Mouse (Mus musculus) urinary bladder, postnatal 4 days (tissue): ENCODE measurements at regions not wholly inside any gene's neighbourhood (a gene's known extent, or its start where the extent isn't known, plus 50 kb on each side); places are given as distances from the start of the nearest gene placed in this dataset.

Source experiments
- DNase-seq, 2 experiments: peaks; one replicate each; pipeline ENCODE4 v3.0.0; 2021 to 2022; ENCODE audit warnings: low spot score in 2 of 2

DNA sequence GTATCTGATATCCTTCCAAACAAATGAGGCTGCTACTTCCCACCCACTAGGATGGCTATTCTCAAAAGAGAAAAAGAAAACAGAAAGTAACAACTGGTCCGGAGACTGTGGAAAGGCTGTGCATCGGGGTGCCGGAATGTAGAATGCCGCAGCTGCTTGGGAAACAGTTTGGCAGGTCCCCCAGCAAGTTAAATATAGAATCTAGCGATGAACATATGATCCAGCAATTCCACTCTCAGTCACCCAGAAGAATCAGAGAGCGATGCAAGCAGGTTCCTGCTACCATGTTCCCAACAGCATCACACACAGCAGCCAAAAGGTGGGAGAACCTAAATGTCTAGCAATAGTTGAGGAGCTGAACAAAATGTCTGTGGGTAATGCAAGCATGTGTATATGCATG, 528.3 kb upstream of the Gm19410 start:
- no peak for DNase-seq

DNA sequence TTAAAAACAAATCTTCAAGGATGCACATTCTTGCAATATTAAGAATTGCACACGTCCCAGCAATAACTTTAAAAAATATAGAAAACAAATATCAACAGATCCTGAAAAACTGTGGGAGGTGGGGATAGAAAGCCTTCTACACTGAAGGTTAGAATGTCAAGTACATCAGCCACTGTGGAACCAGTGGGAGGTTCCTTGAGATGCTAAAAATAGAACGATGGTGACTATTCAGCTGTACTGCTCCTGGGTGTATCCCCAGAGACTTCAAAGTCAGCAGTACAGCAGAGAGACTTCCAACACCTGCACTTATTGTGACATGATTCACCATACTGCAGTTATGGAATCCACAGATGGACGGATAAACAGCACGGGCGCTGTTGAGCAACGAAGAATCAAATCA, 524.7 kb upstream of the Gm19410 start:
- DNase-seq = no peak

DNA sequence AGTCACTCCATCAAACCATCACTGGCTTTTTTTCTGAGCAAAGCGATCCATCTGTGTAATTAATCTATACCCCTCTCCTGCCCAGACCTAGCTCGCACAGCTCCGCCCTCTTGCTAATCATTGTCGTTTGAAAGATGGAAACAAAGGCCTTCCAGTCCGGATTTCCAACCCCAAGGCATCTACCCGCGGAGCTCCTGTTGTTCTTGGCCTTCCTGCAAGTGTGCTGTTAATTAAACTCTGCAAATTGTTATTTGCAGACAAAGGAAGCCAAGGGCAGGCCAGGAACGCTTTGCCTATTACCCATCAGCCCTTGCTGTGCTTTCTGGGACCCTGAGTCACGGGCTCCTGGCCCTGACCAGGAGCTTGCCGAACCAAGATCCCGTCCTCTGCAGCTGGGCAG, 522.0 kb upstream of the Gm19410 start:
- no peak for DNase-seq

DNA sequence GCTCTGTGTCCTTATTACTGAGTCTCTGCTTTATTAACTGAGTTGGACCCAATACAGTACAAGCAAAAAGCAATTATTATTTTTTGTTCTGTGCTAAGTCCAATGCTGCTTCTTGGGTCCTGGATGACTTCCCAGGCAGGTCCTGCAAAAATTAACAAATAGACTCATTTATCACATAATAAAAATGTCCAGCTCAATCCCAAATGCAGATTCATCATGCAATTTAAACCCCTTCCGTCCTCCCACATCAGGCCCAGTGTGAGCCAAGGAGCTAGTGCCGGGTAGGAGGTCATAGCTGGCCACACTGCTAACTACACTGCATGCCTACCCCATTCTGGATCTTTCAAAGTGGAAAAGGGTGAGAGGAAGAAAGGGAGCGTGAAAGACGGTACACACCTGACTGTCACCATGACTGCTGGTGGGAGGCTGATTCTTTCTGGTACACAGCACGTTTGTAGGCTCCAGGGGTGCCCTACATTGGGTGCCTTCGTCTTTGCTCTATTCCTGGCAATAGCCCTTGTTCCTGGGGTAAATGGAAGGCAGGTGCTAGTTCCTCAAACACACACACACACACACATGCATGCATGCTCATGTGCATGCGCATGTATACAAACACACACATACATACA, 515.7 kb upstream of the Gm19410 start:
- no peak for DNase-seq

DNA sequence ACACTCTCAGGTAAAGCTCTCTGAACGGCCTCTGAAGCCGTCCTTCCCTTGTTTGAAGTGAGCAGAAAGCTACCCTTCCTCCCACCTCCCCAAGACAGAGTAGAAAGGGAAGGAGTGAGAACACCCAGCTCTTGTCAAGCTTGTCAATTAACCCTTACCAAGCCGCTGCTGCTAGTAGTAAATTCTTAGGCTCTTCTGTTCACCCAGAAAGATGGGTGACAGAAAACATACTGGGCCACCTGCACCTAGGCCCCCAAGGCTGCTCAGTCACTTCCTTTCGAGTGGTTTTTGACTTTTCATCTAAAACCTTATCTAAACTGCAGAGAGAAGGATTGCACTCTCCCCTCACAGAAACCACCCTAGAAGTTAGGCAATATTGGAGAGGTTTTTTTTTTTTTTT, 514.9 kb upstream of the Gm19410 start:
- no peak for DNase-seq

DNA sequence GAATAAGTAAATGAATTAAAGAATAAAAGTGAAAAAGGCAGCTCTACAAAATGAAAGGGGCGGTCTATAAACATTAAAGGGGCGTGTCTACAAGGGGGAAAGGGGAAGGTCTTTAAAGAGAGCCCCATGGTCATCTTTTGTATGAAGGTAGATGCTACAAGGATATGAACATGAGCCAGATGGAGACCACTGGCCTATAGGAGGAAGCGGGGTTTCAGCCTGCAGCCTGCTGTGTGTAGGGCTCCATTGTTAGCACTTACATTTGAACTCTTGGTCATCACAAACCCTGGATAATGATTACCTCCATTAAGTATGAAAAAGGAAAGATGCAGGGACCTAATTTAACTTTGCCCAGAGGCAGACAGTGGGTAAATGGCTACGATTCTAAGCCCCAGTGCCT, 511.6 kb upstream of the Gm19410 start:
- DNase-seq = no peak

DNA sequence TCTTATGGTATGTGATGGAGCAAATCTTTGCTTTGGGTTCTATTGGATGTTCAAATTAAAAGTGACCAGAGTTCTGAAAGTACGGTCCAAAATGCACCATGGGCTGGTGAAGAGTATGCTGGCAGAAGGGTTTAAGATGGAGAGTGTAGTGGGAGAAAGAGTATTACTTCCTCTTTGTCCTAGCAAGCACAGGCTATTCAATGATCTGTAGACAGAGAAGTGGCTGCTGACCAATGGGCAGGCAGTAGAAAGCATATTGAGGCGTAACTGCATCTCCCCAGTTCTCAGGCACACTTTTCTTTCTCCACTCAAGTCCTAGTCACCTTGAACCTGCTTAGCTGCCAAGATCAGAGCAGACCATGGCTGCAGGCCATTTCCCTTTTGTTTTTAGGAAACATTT, 510.3 kb upstream of the Gm19410 start:
- DNase-seq = no peak

DNA sequence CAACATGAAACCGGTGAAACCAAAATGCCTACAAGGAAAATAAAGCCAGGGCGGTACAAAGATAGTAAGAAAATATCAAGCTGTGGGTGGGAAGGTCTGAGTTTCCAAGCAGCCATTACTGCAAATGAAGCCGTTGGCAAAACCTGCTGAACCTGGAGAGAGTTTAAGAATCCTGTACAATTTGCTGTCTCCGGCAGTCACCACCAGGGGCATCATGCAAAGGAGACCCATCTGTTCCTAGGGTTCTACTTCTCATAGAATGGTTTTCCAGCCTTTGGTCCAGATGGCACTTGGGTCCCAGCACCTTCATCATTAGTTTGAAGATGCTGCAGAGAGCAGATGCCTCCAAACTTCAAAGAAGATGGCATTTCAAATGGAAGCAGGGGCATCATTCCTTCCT, 508.6 kb upstream of the Gm19410 start:
- DNase-seq = no peak

DNA sequence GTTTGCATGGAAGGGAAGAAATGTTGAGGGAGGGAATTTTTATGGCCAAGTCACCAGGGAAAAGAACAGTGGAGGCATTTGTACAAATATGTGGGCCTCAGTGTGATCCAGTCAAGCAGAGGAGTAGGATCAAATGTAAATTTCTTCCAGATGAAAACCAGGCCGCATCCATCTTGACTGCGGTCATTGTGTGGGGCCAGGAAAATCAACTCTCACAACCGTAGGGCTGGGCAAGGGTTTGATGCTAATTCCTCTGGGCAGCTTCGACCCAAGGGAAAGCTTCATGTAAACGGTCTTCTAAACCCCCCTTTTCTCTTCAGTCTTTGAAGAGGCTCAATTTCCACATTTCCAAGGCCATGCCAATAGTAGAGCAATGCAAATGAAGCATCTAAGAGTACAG, 497.4 kb upstream of the Gm19410 start:
- no peak for DNase-seq

DNA sequence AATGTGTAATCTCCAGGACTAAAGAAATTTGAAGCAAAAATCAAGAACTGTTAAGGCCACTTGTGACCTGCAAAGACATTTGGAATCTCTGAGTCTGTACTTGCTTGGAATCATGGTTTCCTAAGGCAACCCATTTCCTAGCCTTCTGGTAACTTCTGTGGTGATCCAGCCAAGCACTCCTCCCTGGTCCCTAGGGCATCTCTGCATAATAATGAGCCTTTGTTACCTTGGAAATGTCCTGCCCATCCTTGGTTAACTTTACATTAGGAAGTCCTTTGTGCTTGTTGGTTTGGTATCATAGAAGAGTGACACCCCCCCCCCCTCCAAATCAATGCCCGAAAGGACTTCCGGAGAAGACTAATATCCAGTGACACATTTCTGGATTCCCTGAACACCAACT, 496.6 kb upstream of the Gm19410 start:
- DNase-seq = no peak

DNA sequence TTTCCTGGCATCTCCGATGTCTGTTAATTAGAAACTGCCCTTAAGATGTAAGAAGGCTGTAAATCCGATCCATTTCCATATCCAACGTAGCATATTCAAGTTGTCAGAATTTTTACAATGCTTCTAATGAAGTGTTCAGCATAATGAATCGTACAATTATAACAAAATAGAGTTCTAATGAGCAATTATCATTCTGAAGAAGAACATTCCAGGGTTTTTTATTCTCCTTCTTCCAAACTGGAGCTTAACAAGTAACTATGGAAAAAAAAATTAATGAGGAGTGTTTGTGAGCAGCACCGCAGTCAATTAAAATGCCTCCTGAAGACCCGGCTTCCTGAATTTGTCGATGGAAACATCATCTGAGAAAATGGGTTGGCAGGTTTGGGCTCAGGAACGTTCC, 489.6 kb upstream of the Gm19410 start:
- no peak for DNase-seq

DNA sequence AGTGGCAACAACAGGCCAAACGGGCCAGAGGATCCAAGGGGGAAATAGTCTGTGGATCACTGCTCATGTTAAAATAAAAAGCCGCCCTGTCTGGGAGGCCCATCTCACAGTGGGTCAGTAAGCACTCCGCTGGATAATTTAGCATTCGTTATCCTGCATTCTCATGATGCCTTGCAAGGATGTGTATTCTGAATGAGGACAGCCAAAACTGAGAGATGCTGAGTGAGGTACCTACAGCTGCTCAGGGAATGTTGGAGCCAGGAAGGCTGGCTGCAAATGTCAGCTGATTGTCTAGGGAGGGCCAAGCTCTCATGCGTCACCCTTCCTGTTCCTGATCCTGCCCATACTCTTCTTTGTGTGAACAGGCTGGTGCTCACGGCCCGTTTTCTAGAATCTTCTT, 489.1 kb upstream of the Gm19410 start:
- no peak for DNase-seq

DNA sequence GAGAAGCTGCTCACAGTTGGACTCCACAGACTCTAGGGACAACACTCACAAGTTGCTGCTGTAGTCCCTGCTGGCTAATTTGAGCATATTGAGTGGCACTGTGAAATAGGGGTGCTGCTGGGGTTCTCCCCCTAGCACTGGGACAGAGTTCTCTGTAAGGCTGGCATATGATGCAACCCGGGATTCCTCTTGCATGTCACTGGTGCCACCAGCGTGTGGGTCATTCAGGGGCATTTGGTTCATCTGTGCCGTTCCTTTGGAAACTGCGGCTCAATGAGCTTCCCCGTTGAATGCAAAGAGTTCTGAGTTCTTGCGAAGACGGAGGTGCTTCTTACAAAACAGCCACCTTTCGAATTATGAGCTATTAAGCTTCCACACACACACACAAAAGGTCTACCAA, 486.6 kb upstream of the Gm19410 start:
- no peak for DNase-seq

DNA sequence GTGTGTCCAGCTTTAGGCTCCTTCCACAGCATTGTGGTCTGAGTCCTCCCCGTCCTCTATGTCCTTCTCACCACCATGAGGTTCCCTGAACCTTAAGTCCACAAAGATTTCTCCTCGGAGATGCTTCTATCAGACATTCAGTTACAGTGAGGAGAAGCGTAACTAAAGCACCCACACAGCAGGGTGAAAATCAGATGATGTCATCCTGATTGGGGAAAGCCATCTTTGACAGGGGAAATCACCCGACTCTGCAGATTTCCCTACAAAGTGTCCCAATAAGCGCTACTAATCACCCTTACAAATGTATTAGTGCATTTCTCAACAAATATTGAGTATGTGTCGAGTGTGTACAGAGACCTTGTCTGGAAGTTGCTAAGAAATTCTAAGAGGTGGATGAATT, 484.8 kb upstream of the Gm19410 start:
- no peak for DNase-seq

DNA sequence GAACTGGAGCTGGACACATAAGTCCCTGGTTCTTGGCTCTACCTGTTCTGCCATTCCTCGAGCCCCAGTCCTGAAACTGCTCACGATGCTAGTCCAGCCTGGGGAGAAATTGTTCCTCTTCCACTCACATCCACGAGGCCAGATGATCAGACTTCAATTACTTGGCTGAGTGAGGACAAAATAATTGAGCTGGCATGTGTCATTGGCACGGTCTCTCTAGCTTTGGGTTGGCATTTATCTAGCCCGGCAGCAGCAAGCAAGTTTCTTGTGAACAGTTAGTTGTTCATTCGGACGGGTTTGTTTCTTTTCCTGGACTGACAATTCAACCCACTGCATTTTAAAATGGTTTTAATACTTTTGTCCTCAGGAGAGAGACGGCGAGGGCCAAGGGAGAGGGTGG, 482.2 kb upstream of the Gm19410 start:
- no peak for DNase-seq

DNA sequence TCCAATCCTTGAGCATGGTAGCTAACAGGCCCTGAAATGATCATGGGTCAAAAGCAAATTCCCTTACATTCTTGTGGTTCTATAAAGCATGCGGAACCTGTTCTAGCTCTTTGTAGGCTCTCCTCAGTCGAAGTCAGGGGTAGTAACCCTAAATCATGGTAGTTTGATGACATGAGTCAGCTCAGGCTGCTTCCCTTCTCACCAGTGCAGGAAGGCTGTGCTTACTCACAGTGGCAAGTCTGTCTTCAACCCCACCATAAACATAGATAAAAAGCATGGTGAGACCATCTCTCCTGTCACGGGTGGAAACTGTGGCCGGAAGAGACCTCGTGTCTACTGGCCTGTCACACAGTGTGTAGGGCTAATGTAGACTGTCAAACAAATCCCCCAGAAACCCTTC, 476.6 kb upstream of the Gm19410 start:
- no peak for DNase-seq

DNA sequence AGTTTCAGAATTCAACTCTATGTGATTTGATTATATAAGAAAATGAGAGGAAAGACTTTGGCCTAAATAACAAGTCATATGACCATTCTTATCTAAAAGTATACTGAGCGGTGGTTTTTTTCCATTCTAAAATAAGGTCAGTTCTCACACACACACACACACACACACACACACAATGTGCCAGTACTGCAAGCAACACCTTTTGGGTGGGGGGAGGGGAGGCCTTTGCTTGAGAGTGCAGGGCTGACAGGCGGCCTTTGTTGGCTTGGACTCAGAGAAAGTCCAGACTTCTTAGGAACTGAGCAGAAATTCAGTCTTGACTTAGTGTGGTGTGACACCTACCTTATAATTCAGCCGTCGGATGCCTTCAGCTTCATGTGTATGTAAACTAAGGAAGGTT, 475.6 kb upstream of the Gm19410 start:
- no peak for DNase-seq

DNA sequence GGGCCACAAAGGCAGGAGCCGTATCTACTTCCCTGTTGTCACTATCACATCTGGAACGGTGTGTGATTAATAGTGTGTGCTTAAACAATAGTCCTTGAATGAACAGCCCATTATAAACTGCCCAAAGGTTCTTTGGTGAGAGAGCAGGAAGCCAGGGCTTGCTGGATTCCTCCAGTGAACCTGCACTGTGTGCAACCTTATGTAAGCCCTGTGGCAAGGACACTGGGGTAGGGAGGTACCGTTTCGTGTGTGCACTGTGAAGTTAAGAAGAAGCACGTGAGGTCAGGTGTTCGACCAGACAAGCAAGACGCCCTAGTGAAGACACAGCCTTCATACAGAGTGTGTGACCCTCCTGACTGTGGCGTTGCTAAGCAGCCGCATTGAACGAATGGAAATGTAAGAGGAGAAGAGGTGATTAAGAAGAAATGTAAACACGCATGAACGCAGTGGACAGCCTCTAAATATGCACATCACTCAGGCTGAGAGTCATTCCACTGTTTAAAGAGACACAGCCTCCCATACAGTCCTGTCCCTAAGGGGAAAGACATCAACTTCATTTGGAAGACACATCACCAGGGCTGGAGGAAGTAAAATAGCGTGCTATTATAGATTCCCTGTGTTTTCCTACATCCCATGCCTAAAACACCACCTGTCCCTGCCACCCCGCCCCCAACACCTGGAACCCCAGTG, 472.0 kb upstream of the Gm19410 start:
- DNase-seq = no peak

DNA sequence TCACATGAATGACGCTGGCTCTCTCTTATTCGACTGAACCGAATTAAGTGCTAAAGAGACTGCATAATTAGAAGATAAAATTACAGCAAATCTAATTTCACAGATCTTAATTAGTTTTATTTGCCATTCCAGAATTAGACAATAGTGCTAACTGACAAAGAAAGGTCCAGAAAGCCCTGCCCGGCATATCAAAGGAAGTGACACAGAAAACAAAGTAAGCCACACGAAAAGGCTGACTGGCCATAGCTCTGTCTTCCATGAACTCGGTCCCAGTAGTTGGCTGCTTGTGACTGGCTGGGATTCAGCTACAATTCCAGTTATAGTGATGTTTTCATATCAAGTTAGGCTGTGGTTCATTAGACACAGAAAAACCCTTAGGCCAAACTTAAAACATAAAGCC, 468.7 kb upstream of the Gm19410 start:
- DNase-seq = no peak

DNA sequence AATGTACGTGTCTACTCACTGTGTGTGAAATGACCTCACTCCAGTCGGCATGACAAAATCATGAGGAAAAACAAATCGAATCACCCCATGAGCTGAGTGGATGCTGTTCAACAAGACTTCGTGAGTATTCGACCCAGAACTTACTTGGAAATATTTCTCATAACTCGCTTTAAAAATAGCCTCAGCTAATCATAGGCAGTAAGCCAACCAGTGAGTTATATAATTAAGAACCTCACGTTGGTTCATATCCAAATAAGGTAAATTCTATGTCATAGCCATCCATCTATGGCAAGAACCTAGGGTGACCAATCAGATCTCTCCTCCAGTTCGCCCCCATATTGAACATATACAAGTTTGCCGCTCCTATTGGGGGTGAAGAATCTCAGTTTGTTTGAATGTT, 466.5 kb upstream of the Gm19410 start:
- no peak for DNase-seq

DNA sequence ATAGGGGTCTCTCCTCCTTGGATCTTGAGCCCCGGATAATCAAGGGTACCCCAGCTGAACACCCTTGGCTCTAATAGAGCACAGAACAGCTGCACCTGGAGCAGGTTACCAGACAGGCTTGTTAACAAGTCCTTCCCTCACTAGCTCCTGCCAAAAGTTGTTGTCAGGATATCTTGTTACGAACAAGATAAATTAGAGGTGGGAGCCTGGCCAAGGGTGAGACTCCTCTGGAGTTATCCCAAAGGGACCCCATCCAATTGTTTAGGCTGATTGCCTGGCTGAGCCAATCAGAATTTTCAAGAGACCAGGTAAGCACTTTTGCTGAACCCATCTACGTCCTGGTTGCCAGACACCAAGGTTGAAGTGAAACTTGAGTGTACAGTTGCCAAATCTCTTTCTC, 465.2 kb upstream of the Gm19410 start:
- no peak for DNase-seq

DNA sequence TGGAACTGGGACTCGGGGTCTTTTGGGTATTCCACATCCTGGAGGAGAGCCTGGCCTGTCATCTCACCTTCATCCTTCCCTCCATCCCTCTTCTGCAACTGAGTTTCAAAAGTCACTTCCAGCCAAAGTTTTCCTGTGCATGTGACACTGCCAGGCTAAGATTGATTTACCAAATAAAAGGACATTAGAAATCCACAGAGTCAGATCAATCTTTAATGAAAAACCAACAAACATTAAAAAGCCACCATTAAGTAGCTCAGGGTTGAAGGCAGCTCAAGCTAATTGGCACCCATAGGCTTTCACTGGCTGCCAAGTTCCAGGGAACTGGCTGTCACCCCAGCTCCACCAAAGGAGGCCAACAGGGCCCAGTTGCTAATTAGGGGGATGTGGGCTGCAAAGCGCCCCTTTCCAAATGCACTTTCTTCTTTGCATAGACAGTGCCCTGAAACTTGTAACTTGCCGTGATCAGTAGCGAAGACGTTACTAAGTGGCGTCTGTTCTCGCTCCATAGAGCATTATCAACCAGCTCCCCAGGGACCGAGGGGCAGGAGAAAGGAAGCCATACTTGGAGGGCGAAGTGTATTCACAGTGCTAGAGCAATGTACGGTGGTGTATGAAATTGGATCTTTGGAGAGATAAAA, 464.6 kb upstream of the Gm19410 start:
- DNase-seq = no peak

DNA sequence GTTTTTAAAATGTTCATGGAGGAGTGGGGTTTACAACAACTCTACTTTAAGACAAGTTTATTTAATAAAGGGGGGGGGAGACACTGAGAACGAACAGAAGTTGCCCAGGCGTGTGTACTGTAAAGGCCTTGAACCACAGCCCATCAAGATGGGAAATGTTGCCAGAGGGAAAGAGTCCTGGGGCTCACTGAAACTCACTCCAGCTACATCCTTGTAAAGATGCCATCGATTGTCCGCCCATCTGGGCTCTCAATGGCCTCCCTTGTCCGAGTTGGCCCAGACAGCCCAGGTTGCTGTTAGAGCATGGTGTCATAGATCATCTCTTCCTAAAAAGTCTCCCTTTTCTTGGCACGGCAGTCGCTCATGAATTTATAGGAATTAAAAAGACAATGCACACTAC, 462.7 kb upstream of the Gm19410 start:
- DNase-seq = no peak
